Mouse (Mus musculus) limb, embryonic 15.5 days (tissue): ENCODE measurements around the gene Eps8l3. TPM values are rescaled to one million over a fixed set of nuclear protein-coding genes. Genes with fewer than 3 reads are reported as not detected.
"Not testable (repeated sequence)": the region's sequence is repeated elsewhere in the genome, so short reads cannot be mapped to it uniquely, and the experiment has no call there.

Source experiments
- ATAC-seq: fragments of 200-750 bp; cut with Nextera tagmentation; 2 replicates; pipeline ENCODE4 v1.8.0; 2017; ENCODE audit warnings: low read depth, moderate TSS enrichment; ENCODE audit not compliant: insufficient number of reproducible peaks, low FRiP score, low TSS enrichment
- H3K27ac ChIP-seq: fragments of 300-500 bp; sonication (generic); 2 replicates; pipeline ENCODE4 v1.5.1; 2015; ENCODE audit warnings: moderate library complexity, mild to moderate bottlenecking, inconsistent platforms
- H3K27me3 ChIP-seq: fragments of 300-500 bp; sonication (generic); 2 replicates; pipeline ENCODE4 v1.6.1; 2015; ENCODE audit warnings: inconsistent platforms
- H3K36me3 ChIP-seq: fragments of 300-500 bp; sonication (generic); 2 replicates; pipeline ENCODE4 v1.6.1; 2015; ENCODE audit warnings: inconsistent platforms
- H3K4me1 ChIP-seq: fragments of 300-500 bp; sonication (generic); 2 replicates; pipeline ENCODE4 v1.6.1; 2015; ENCODE audit warnings: inconsistent platforms
- H3K4me2 ChIP-seq: fragments of 300-500 bp; sonication (generic); 2 replicates; pipeline ENCODE4 v1.6.1; 2015; ENCODE audit warnings: mild to moderate bottlenecking, inconsistent platforms
- H3K4me3 ChIP-seq: fragments of 300-500 bp; sonication (generic); 2 replicates; pipeline ENCODE4 v1.5.1; 2015; ENCODE audit warnings: mild to moderate bottlenecking, inconsistent platforms
- H3K9ac ChIP-seq: fragments of 300-500 bp; sonication (generic); 2 replicates; pipeline ENCODE4 v1.6.1; 2015; ENCODE audit warnings: inconsistent platforms
- H3K9me3 ChIP-seq: fragments of 300-500 bp; sonication (generic); 2 replicates; pipeline ENCODE4 v1.6.1; 2016; ENCODE audit warnings: inconsistent platforms
- WGBS: fragments of 180-500 bp; shearing (Covaris S2); methylation state at CpG from one replicate; pipeline ENCODE4 v1.1.7; 2015; 5-methylcytosine and 5-hydroxymethylcytosine counted together
- polyA plus RNA-seq: library from polyadenylated mRNA; unstranded; fragments of >200 nt; fragmentation: Nextera tagmentation; extraction: Ambion mirVana; gene quantifications from 2 replicates; pipeline ENCODE4 v1.2.1, GENCODE M21; 2015

The Eps8l3 gene
- polyA plus RNA-seq, 1 experiment from 2014 or later: not detected

DNA sequence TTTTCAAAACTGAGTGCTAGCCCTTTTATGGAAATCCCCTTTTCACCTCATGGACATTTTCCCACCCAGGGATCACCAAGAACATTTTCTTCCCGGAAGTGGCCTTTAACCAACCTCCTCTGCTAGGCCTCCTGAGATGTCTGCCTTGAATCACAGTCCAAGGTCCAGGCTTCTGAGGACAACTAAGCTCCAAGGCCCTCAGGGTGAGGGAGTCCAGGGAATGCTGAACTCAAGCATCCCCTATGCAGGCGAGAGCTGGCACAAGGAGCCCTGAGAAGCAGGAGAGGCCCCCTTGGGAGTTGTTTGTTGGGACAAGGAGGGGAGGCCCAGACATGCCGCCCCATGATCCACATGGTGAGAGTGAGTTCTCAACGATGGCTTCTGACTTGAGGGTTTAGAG, 7.1 kb upstream of the Eps8l3 start:
- Histone ChIP-seq H3K27ac (no peak overlapping the region), H3K4me1 (peaks cover 9% of the 10 kb centered on the region), H3K4me3 (no peak overlapping the region), H3K4me2 (no peak overlapping the region), H3K9ac (no peak overlapping the region), H3K27me3 (no peaks in the 10 kb centered on the region; the same call in 1 of the 2 replicates), H3K9me3 (no peaks in the 10 kb centered on the region), H3K36me3 (no peaks in the 10 kb centered on the region)
- no peak for ATAC-seq
- 65% methylated on average over 4 of the region's 4 CpGs for WGBS

DNA sequence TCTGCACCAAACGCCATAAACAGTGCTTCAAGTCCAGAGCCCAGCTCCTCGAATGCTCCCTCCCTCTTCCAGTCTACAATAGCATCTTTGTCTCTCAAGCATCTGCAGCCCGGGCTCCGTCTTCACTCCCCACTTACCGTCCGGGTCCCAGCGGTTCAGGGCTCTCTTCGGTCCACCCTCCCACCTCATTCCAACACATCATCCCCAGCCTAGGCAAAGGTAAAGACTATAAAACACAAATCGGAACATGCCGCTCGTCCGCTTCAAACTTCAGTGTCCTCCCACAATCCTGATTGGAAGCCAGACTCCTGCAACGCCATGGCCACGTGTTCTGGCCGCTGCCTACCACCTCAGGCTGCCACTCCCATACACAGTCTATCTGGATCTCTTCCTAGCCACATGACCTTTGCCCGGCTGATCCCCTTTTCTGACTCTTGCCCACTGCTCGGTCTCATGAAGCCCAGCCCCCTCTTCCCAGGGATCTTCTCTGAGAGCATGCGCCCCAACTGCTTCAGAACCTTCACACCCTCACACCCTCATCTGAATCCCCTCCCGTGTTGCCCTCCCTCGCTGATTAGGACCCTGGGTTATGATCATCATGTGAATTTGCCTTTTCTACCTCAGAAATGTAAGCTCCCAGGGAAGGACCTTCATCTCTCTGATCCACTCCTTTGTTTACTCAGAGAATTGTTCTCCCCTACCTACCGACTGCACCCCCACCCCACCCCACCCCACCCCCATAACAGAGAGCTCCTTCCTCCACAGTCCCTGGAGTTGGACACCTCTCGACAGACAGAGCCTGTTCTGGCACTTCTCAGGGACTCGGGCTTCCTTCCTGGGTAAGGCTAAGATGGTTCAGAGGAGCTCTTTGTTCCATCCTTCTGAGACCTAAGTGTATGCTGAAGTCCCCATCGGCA, 3.4 kb upstream of the Eps8l3 start:
- no peak overlapping the region for H3K4me3 ChIP-seq
- H3K36me3 ChIP-seq: no peaks in the 10 kb centered on the region
- H3K27ac ChIP-seq: no peak overlapping the region
- WGBS: 64% methylated on average over 24 of the region's 24 CpGs
- peaks cover 6% of the 10 kb centered on the region for H3K4me1 ChIP-seq
- H3K4me2 ChIP-seq: no peak overlapping the region
- H3K9me3 ChIP-seq: no peaks in the 10 kb centered on the region
- no peak overlapping the region for H3K9ac ChIP-seq
- no peak for ATAC-seq
- no peaks in the 10 kb centered on the region for H3K27me3 ChIP-seq

DNA sequence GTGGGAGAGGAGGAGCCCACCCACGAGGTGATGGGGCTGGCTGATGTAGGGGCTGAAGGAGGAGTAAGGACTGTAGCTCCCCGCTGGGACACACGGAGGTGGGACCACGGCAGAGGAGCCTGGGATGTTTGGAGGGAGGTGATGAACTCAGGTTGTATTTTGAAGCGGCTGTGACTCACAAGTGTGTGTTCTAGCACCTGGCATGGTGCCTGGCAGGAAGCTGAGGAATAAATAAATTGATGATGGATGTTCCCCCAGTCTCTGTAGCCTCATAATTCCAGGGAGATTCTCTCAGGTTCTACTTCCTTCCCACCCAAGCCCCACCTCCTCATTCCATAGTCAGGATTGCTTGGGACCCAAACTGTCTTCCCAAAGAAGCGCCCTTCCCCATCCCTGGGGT, 1.8 kb upstream of the Eps8l3 start:
- H3K4me2 ChIP-seq: no peak overlapping the region
- H3K9ac ChIP-seq: no peak overlapping the region
- no peaks in the 10 kb centered on the region for H3K36me3 ChIP-seq
- H3K27ac ChIP-seq: no peak overlapping the region
- H3K9me3 ChIP-seq: no peaks in the 10 kb centered on the region
- no peak overlapping the region for H3K4me3 ChIP-seq
- H3K4me1 ChIP-seq: no peaks in the 10 kb centered on the region; the same call in 1 of the 2 replicates
- no peak for ATAC-seq
- WGBS: 54% methylated on average over 6 of the region's 6 CpGs
- no peaks in the 10 kb centered on the region for H3K27me3 ChIP-seq

DNA sequence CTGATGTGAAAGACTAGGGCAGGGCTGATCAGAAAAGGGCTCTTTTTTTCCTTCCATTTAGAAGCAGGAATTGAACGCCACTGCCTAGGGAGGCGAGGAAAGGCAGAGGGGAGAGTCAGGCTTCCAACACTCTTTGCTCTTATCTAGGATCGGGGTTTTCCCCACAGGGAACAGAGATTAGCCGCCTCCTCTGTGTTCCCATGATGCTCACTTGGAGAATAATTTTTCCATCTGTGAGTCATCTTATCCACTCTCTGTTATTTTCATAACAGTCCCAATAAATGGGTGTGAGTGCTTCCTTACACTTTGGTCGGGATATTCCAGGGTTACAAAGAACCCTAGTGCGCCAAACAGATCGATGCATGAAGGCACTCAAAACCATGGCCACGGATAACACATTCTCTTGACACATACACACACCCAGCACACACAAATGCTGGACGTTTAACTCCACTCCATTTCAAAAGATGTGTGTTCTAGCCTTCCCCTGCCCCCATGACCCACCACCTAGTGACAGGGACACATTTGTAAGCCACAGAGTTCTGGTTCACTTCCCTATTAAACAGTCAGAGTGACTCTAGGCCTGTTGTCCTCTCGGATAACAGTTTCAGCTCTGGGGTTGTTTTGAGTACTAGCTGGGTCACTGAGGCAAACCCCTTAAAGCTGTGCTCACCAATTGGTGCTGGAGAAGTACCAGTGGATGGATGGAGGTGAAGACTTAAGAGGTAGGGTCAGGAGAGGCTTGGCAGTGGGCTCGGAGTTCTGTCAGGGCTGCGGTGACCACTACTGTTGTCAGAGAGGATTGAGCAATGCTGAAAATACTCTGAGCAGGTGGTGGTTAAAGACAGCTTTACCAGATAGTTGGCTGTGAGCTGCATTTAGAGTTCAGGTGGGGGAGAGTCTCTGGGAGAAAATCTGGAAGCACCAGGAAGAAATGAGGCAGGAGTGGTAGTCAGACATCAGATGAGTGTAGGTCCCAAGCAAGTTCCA, 1.0 kb downstream of the Eps8l3 start:
- 76% methylated on average over 12 of the region's 12 CpGs for WGBS
- no peak for ATAC-seq

DNA sequence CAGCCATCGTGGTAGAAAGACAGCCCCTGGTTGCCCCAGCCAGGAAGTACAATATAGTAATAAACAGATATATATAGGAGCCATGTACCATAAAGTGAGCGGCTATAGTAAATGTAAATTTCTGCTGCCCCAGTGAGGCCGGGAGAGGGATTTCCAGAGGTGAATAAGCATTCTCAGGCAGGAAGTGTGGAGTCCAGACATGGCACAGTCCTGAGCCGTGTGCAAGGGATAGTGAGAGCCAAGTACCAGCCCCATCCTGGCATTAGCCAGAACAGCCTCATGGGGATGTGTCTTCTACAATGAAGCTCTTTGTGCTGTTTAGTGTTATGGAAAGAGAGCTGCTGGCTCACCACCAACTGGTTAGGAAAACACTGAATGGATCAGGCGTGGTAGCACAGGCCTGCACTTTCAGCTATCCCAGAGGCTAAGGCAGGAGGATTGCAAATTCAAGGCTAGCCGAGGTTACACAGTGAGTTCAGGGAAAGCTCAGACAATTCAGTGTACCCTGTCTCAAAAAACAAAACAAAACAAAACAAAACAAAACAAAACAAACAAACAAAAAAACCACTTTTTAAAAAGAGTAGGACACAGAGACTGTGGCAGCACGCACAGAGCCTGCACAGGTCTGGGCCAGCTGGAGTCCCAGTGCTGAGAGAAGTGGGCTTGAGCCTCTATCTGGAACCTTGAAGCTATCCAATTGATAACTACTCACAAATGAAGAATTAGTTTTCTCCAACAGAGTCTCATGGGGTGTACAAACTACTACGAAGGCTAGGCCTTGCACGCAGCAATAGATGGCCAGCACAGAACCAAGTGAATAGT, 10.9 kb downstream of the Eps8l3 start:
- H3K36me3 ChIP-seq: peaks cover 4% of the 10 kb centered on the region; the same call in 1 of the 2 replicates
- peak overlapping the region; percentile 19 for H3K27ac ChIP-seq
- H3K9me3 ChIP-seq: no peaks in the 10 kb centered on the region
- ATAC-seq: peak; percentile 76; the same call in 1 of the 2 replicates
- no peaks in the 10 kb centered on the region for H3K27me3 ChIP-seq
- H3K4me2 ChIP-seq: no peak overlapping the region
- 70% methylated on average over 9 of the region's 9 CpGs for WGBS
- no peaks in the 10 kb centered on the region for H3K4me1 ChIP-seq
- no peak overlapping the region for H3K4me3 ChIP-seq
- H3K9ac ChIP-seq: no peak overlapping the region

More for the DNA sequence above, 1.0 kb downstream of the Eps8l3 start:
- H3K9me3 ChIP-seq: no peaks in the 10 kb centered on the region
- H3K27ac ChIP-seq: no peak overlapping the region
- H3K27me3 ChIP-seq: no peaks in the 10 kb centered on the region
- H3K36me3 ChIP-seq: no peaks in the 10 kb centered on the region
- no peak overlapping the region for H3K9ac ChIP-seq
- no peaks in the 10 kb centered on the region; the same call in 1 of the 2 replicates for H3K4me1 ChIP-seq
- H3K4me3 ChIP-seq: no peak overlapping the region
- H3K4me2 ChIP-seq: no peak overlapping the region

DNA sequence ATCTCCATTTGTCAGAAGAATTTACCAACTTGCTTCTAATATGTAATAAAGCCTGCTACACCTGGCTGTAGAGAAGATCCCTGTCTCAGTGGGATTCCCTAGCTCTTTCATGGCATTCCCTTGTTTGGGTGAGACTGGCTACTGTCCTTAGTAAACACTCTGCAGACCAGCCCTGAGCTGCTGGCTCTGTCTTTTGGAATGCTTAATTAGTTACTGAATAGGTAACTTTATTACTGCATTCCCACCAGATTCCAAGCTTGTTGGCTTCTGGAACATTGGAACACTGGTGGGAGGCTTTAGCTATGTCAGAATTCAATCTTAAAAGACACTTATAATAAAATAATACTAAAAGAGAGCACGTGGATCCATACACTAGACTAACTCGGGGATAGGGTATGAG, 12.2 kb downstream of the Eps8l3 start:
- WGBS: 74% methylated on average over 2 of the region's 2 CpGs
- H3K4me1 ChIP-seq, H3K4me3 ChIP-seq, H3K27me3 ChIP-seq, ATAC-seq, H3K9ac ChIP-seq, H3K36me3 ChIP-seq, H3K27ac ChIP-seq, H3K9me3 ChIP-seq, H3K4me2 ChIP-seq: not testable (repeated sequence)

DNA sequence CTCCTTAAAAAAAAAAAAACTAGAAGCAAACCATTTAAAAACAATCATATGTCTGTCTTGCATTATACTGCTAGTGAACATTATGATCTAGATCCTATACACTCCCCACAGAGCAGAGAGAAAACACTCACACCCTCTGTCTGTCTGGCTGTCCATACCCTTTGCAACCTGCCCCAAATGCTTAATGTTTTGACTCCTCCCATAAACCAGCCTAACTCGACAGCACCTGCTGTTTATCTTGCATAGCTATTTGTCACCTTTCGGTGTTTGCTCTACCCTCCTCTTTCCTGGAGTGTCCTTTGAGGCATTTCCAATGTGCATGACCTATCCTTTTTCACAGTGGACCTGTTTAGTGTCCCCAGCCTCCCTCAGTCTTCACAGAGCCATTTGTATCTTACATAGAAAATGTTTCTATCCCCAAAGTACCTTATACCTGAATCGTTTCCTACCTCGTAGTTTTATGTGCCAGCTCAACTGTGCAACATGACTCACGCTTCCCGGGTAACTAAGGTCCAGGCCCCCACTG, 18.2 kb downstream of the Eps8l3 start:
- Histone ChIP-seq H3K4me3 (peak overlapping the region; percentile 57), H3K4me2 (peak overlapping the region; percentile 67), H3K9ac (peak overlapping the region; percentile 65), H3K9me3 (no peaks in the 10 kb centered on the region), H3K27ac (peak overlapping the region; percentile 75; the same call in 1 of the 2 replicates), H3K27me3 (no peaks in the 10 kb centered on the region), H3K36me3 (peaks cover 32% of the 10 kb centered on the region), H3K4me1 (peaks cover 10% of the 10 kb centered on the region)
- WGBS: 7% methylated on average over 6 of the region's 6 CpGs
- no peak for ATAC-seq

DNA sequence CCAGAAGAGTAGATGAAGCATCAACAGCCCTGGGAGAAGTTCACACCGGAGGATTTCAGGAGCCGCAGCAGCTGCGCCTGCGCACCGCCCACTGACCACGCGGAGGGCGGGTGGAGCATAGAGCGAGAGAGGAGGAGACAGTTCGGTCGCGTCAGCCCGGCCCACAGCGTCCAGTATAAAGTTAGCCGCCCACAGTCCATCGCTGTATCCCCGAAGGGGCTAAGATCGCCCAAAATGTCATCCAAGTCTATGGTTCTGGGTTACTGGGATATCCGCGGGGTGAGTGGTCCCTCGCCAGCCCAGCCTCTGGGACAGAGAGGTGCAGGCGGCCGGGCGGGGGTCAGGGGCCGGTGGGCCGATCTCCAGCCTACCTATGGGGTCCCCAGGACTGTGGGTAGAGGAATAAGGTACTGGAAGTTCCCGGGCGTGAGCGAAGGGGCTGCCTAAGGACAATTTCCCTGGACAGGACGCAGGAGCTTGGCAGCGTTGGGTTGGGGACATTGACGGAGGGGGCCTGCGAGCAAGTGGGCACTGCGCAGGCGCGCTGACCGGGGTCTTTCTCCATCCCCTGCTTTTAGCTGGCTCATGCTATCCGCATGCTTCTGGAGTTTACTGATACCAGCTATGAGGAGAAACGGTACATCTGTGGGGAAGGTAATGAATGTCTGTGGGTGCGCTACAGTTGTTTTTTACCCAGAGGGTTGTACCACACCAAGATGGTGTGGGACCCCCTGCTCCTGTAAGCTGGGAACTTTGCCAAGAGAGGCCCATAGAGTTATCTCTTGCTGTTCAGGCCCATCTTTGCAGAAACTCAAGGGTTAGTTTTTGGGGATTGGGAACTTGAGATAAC, 18.9 kb downstream of the Eps8l3 start, which contains the start of gene Gstm5:
Gene Gstm5 (plus strand): TSS at position 102 of the 850 bp plus-strand sequence.
- peaks cover 10% of the 10 kb centered on the region for H3K4me1 ChIP-seq
- peak within 1 kb of the TSS; percentile 65 for H3K9ac ChIP-seq
- no peaks in the 10 kb centered on the region for H3K27me3 ChIP-seq
- H3K4me2 ChIP-seq: peak within 1 kb of the TSS; percentile 67
- H3K9me3 ChIP-seq: no peaks in the 10 kb centered on the region
- peak; percentile 91 for ATAC-seq
- 7% methylated on average over 40 of the region's 40 CpGs for WGBS
- peak within 1 kb of the TSS; percentile 75 for H3K27ac ChIP-seq
- peak within 1 kb of the TSS; percentile 57 for H3K4me3 ChIP-seq
- peaks cover 32% of the 10 kb centered on the region for H3K36me3 ChIP-seq

DNA sequence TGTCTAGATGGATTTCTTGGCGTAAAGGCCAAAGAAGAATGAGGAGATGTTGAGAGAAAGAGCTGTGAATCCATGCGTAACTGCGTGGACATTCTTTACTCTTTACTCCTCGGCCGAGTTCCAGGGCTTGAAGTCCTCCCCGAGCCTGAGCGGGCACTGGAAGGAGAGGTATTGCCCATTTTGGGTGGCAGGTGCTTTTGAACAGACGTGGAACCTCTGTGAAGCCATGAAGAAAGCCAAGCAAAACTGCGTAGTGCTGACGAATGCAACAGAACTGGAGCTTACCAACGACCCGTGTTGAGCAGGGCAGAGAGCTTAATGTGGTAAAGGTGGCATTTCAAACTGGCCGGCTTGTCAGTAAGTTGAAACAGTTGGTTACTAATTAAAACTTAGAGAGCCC, 21.7 kb downstream of the Eps8l3 start:
- ATAC-seq: no peak
- Histone ChIP-seq H3K36me3 (peaks cover 26% of the 10 kb centered on the region), H3K9me3 (no peaks in the 10 kb centered on the region), H3K4me1 (peaks cover 12% of the 10 kb centered on the region), H3K4me3 (no peak overlapping the region), H3K9ac (no peak overlapping the region), H3K27ac (no peak overlapping the region), H3K27me3 (no peaks in the 10 kb centered on the region), H3K4me2 (no peak overlapping the region)
- 92% methylated on average over 13 of the region's 13 CpGs for WGBS

DNA sequence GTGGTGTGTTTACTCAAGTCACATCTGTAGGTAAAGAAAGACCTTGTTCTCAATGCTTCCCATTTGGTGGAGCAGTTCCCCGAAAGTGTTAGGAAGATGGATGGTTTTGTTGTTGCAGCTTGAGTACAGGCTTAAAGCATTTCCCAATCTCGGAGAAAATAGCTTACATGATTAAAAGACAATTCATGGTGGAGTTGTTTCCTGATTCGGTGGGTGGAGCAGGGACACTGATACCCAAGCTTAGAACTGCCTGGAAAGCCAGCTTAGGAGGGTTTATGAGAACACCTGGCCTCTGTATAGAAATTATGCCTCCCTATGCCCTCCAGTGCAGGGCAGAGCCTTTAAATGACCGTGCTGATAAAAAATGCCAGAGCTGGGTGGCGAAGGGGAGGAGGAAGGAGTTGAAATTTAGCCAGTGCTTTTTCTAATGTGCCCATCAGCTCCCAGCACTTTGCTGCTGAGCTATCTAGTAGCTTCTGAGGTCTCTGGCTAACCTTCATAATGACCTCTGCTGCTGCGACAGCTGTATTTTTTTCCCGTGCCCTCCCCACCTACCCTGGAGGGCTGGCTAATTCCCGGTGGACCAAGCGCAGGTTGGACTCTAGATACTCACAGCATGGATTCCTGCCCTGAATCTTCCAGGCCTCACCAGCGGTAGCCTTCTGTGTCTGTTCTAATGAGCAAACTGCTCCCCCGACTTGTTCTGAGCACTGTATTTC, 24.1 kb downstream of the Eps8l3 start:
- Histone ChIP-seq H3K36me3 (peaks cover 26% of the 10 kb centered on the region), H3K4me3 (no peak overlapping the region), H3K27me3 (no peaks in the 10 kb centered on the region), H3K4me2 (no peak overlapping the region), H3K4me1 (peaks cover 8% of the 10 kb centered on the region), H3K9ac (no peak overlapping the region), H3K9me3 (no peaks in the 10 kb centered on the region), H3K27ac (no peak overlapping the region)
- 44% methylated on average over 11 of the region's 11 CpGs for WGBS
- ATAC-seq: no peak
